Mouse (Mus musculus) liver, postnatal 0 days (tissue): Measurements from ENCODE around the gene Mrpl19.

ENCODE experiments used
- CTCF ChIP-seq: sonication (generic); IDR thresholded peaks from 2 replicates; pipeline ENCODE4 v1.5.1; 2016; ENCODE audit warnings: antibody characterized with exemption, low read depth
- EP300 ChIP-seq: IDR thresholded peaks from 2 replicates; pipeline ENCODE4 v1.6.1; 2016; ENCODE audit warnings: antibody characterized with exemption, low read depth, mild to moderate bottlenecking

DNA sequence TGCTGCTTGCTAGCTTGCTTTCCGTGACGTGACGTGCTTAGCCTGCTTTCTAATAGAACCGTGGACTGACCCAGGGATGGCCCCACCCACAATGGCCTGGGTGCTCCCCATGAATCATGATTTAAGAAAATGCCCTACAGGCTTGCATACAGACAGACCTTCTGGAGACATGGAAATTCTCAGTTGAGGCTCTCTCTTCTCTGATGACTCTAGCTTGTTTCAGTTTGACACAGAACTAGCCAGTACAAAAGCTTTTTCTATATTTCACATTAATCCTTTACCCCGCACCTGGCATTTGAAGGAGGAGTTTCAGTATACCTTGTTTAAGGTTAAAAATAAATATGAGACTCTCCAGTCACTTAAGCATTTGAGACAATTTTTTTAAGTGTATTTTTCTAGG lies 24.0 kb downstream of the Mrpl19 start:
- no peak for TF ChIP-seq CTCF
- TF ChIP-seq EP300, result no peak
